Mouse (Mus musculus) neural tube, embryonic 13.5 days (tissue): ENCODE data around the gene Sprr2k. TPM values are rescaled to one million over a fixed set of nuclear protein-coding genes. Genes with fewer than 3 reads are reported as not detected.
"Not testable (repeated sequence)": the region's sequence is repeated elsewhere in the genome, so short reads cannot be mapped to it uniquely, and the experiment has no call there.

Source experiments
- ATAC-seq: fragments of 200-750 bp; cut with Nextera tagmentation; 2 replicates; pipeline ENCODE4 v1.8.0; 2017; ENCODE audit warnings: low read depth, mild to moderate bottlenecking, moderate TSS enrichment, moderate library complexity
- H3K27ac ChIP-seq: fragments of 300-500 bp; sonication (generic); replicated peaks from 2 replicates; pipeline ENCODE4 v1.5.1; 2015; ENCODE audit warnings: moderate library complexity, mild to moderate bottlenecking, inconsistent platforms
- H3K27me3 ChIP-seq: fragments of 300-500 bp; sonication (generic); 2 replicates; pipeline ENCODE4 v1.6.1; 2015; ENCODE audit warnings: mild to moderate bottlenecking, inconsistent platforms
- H3K36me3 ChIP-seq: fragments of 300-500 bp; sonication (generic); 2 replicates; pipeline ENCODE4 v1.6.1; 2015; ENCODE audit warnings: mild to moderate bottlenecking, inconsistent platforms
- H3K4me1 ChIP-seq: fragments of 300-500 bp; sonication (generic); replicated peaks from 2 replicates; pipeline ENCODE4 v1.6.1; 2015; ENCODE audit warnings: inconsistent platforms
- H3K4me2 ChIP-seq: fragments of 300-500 bp; sonication (generic); 2 replicates; pipeline ENCODE4 v1.6.1; 2015; ENCODE audit warnings: inconsistent platforms, mild to moderate bottlenecking, moderate library complexity
- H3K4me3 ChIP-seq: fragments of 300-500 bp; sonication (generic); 2 replicates; pipeline ENCODE4 v1.5.1; 2015; ENCODE audit warnings: mild to moderate bottlenecking, inconsistent platforms
- H3K9ac ChIP-seq: fragments of 300-500 bp; sonication (generic); 2 replicates; pipeline ENCODE4 v1.6.1; 2015; ENCODE audit warnings: moderate library complexity, mild to moderate bottlenecking, inconsistent platforms
- H3K9me3 ChIP-seq: fragments of 300-500 bp; sonication (generic); 2 replicates; pipeline ENCODE4 v1.6.1; 2016; ENCODE audit warnings: inconsistent platforms
- polyA plus RNA-seq: library from polyadenylated mRNA; unstranded; fragments of >200 nt; fragmentation: Nextera tagmentation; extraction: Ambion mirVana; gene quantifications from 2 replicates; pipeline ENCODE4 v1.2.1, GENCODE M21; 2015

Sprr2k gene
- polyA plus RNA-seq, 1 experiment from 2014 or later, result not detected

- not testable (repeated sequence) for H3K36me3 ChIP-seq, H3K4me3 ChIP-seq, H3K9ac ChIP-seq, H3K4me2 ChIP-seq, H3K27ac ChIP-seq, ATAC-seq, H3K4me1 ChIP-seq, H3K27me3 ChIP-seq, H3K9me3 ChIP-seq
Observed at GRCm38 (mm10) chr3:92481249-92481648, 48.9 kb downstream of the Sprr2k start.

Other genes with a start within 250 kb of the Sprr2k start
- not detected in 2 replicates for gene Sprr2a1, start 216.8 kb upstream of the Sprr2k start, polyA plus RNA-seq
- gene Sprr2a2, start 216.7 kb upstream of the Sprr2k start, polyA plus RNA-seq, result not detected in 2 replicates
- not detected in 2 replicates for gene Sprr2a3, start 147.2 kb upstream of the Sprr2k start, polyA plus RNA-seq
- not detected in 2 replicates for gene Sprr2b, start 116.0 kb upstream of the Sprr2k start, polyA plus RNA-seq
- not detected in 2 replicates for gene Sprr2d, start 93.4 kb upstream of the Sprr2k start, polyA plus RNA-seq
- gene Sprr2e, start 80.4 kb upstream of the Sprr2k start, polyA plus RNA-seq, result not detected in 2 replicates
- not detected in 2 replicates for gene Sprr2f, start 67.4 kb upstream of the Sprr2k start, polyA plus RNA-seq
- not detected in 2 replicates for gene Sprr2h, start 46.9 kb upstream of the Sprr2k start, polyA plus RNA-seq
- gene Sprr2i, start 24.6 kb upstream of the Sprr2k start, polyA plus RNA-seq, result not detected in 2 replicates
- not detected in 2 replicates for gene Sprr2j-ps, start 14.5 kb upstream of the Sprr2k start, polyA plus RNA-seq
- gene Gm9774, start 3.2 kb upstream of the Sprr2k start, polyA plus RNA-seq, result 9.7 and 14.2 TPM in 2 replicates
- not detected in 2 replicates for gene Sprr1b, start 6.2 kb downstream of the Sprr2k start, polyA plus RNA-seq
- gene Sprr3, start 26.1 kb downstream of the Sprr2k start, polyA plus RNA-seq, result not detected in 2 replicates
- gene Sprr1a, start 53.3 kb downstream of the Sprr2k start, polyA plus RNA-seq, result not detected in 2 replicates
- not detected in 2 replicates for gene Sprr4, start 67.9 kb downstream of the Sprr2k start, polyA plus RNA-seq
- gene 2310046K23Rik, start 101.9 kb downstream of the Sprr2k start, polyA plus RNA-seq, result not detected in 2 replicates
- not detected in 2 replicates for gene Ivl, start 141.2 kb downstream of the Sprr2k start, polyA plus RNA-seq
- gene Smcp, start 156.4 kb downstream of the Sprr2k start, polyA plus RNA-seq, result not detected in 2 replicates
- gene 2210017I01Rik, start 174.9 kb downstream of the Sprr2k start, polyA plus RNA-seq, result not detected in 2 replicates
- gene Lce6a, start 189.1 kb downstream of the Sprr2k start, polyA plus RNA-seq, result not detected in 2 replicates
- gene Lce1a1, start 215.7 kb downstream of the Sprr2k start, polyA plus RNA-seq, result not detected in 2 replicates
- not detected in 2 replicates for gene Lce1b, start 224.3 kb downstream of the Sprr2k start, polyA plus RNA-seq
- not detected in 2 replicates for gene Lce1a2, start 237.7 kb downstream of the Sprr2k start, polyA plus RNA-seq
- not detected in 2 replicates for gene Lce1c, start 246.7 kb downstream of the Sprr2k start, polyA plus RNA-seq